Mouse (Mus musculus) fibroblast of lung, adult 2 months (primary cell): ENCODE data around the gene Cd79a.

ENCODE experiments used
- DNase-seq: peaks from one replicate; pipeline ENCODE4 v3.0.0-alpha.2; 2011; ENCODE audit warnings: low read depth

Cd79a gene

GRCm38 (mm10) chr7:24897224-24897623 lies at the start of gene Cd79a:
Gene Cd79a (plus strand): TSS chr7:24897381.
- DNase-seq: no peak

GRCm38 (mm10) chr7:24850162-24850561 lies 47.0 kb upstream of the Cd79a start:
- no peak for DNase-seq

GRCm38 (mm10) chr7:24850899-24851303 lies 46.3 kb upstream of the Cd79a start:
- DNase-seq: peak; percentile 53

- DNase-seq: no peak
These were observed 45.4 kb upstream of the Cd79a start for GRCm38 (mm10) chr7:24851596-24852325.

- no peak for DNase-seq
These were observed 44.5 kb upstream of the Cd79a start for GRCm38 (mm10) chr7:24852557-24853232.

- DNase-seq: no peak
These were observed 44.0 kb upstream of the Cd79a start for GRCm38 (mm10) chr7:24853233-24853563.

GRCm38 (mm10) chr7:24853695-24854094 lies 43.5 kb upstream of the Cd79a start:
- DNase-seq: no peak

GRCm38 (mm10) chr7:24856460-24857120 lies 40.6 kb upstream of the Cd79a start:
- no peak for DNase-seq

GRCm38 (mm10) chr7:24859234-24859633 lies 37.9 kb upstream of the Cd79a start:
- no peak for DNase-seq

GRCm38 (mm10) chr7:24861913-24862312 lies 35.3 kb upstream of the Cd79a start, which contains the start of gene Gm9844:
Gene Gm9844 (plus strand): TSS chr7:24862213.
- DNase-seq: no peak

- no peak for DNase-seq
These were observed 34.3 kb upstream of the Cd79a start for GRCm38 (mm10) chr7:24862853-24863252.

- no peak for DNase-seq
These were observed 33.0 kb upstream of the Cd79a start for GRCm38 (mm10) chr7:24864156-24864555.

GRCm38 (mm10) chr7:24869080-24869479 lies 28.1 kb upstream of the Cd79a start:
- DNase-seq: no peak

GRCm38 (mm10) chr7:24869532-24870165 lies 27.5 kb upstream of the Cd79a start, which contains the start of the genes Lypd4 and Dmrtc2:
Gene Lypd4 (minus strand): TSS chr7:24869941.
Gene Dmrtc2 (plus strand): TSS chr7:24870057.
- no peak for DNase-seq

GRCm38 (mm10) chr7:24877588-24877987 lies 19.6 kb upstream of the Cd79a start:
- DNase-seq: no peak

GRCm38 (mm10) chr7:24879620-24880019 lies 17.6 kb upstream of the Cd79a start:
- DNase-seq: no peak

- no peak for DNase-seq
These were observed 14.6 kb upstream of the Cd79a start for GRCm38 (mm10) chr7:24882416-24883199.

- peak; percentile 99 for DNase-seq
These were observed 13.1 kb upstream of the Cd79a start, which contains the start of gene Rps19 for GRCm38 (mm10) chr7:24883896-24884692. Gene Rps19 (plus strand): TSS chr7:24884371.

- no peak for DNase-seq
These were observed 12.4 kb upstream of the Cd79a start for GRCm38 (mm10) chr7:24884693-24885291.
